ENCODE assay signal across 12 mouse cellular contexts in the genomic region with DNA sequence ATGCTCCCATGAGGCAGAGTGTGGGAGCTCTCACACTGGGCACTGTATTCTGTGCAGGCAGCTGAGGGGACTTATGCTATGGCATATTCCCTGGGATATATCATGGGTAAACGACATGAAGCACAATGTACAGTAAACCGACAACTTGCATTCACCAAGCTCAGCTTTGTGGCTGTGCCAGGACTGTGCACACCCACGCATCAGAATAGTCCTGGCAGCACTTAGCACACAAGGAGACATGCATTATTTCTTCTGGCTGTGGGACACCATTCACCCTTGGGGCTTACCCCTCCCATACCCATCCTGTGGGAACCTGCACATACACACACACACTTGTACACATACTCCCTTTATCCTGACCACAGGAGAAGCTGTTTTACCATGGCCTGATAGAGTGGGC. TPM values are rescaled to one million over a fixed set of nuclear protein-coding genes. Genes with fewer than 3 reads are reported as not detected.
DNase-seq lines count a peak whose midpoint lies in the region; ATAC-seq lines count a peak whose summit lies in the region.
"Had no signal": no experiment of that assay in that cellular context is flagged by ENCODE, and none has a peak within 500 bp of the region (broad histone marks: within the 10 kb centered on the region; RNA-seq: fewer than 3 reads in every experiment).

No protein-coding gene starts in this region.

- H3K27me3 ChIP-seq in heart, embryonic 13.5 days (replicated peaks), result no peaks in the 10 kb centered on the region
- no peaks in the 10 kb centered on the region for H3K27me3 ChIP-seq in midbrain, embryonic 10.5 days (ENCODE audit: low read depth, poor library complexity, severe bottlenecking)
- H3K27me3 ChIP-seq: CH12.LX; embryonic facial prominence, embryonic 12.5 days; liver, embryonic 15.5 days had no signal

- no peak for DNase-seq in heart, postnatal 4 days
- DNase-seq in right cerebral cortex, adult 18-20 months, result peak; percentile 53
- no peak for DNase-seq in right cerebral cortex, postnatal 14 days
- DNase-seq in midbrain, embryonic 10.5 days (ENCODE audit: low spot score), result no peak
- peak; percentile 53 for DNase-seq in telencephalon, adult 2 months (ENCODE audit: low read depth, low spot score)
- no peak for DNase-seq in ovary, postnatal 36 days (ENCODE audit: low spot score)
- no peak for DNase-seq in thymus, postnatal 10 days (ENCODE audit: low spot score in 2 of 2)
- DNase-seq: gastrocnemius, postnatal 14 days had no signal

- H3K4me1 ChIP-seq in heart, embryonic 13.5 days, result peaks cover 85% of the 10 kb centered on the region
- peaks cover 100% of the 10 kb centered on the region for H3K4me1 ChIP-seq in midbrain, embryonic 10.5 days

- no peak overlapping the region for H3K4me2 ChIP-seq in heart, embryonic 13.5 days

- H3K27ac ChIP-seq in heart, embryonic 13.5 days (replicated peaks), result no peak overlapping the region
- H3K27ac ChIP-seq in midbrain, embryonic 10.5 days (replicated peaks), result no peak overlapping the region
- H3K27ac ChIP-seq: embryonic facial prominence, embryonic 12.5 days; liver, embryonic 15.5 days had no signal

- no peak overlapping the region for H3K4me3 ChIP-seq in heart, embryonic 13.5 days
- H3K4me3 ChIP-seq in midbrain, embryonic 10.5 days, result peak overlapping the region; percentile 78; the same call in 1 of the 2 replicates
- H3K4me3 ChIP-seq: embryonic facial prominence, embryonic 12.5 days; liver, embryonic 15.5 days had no signal

- no peaks in the 10 kb centered on the region for H3K9me3 ChIP-seq in heart, embryonic 13.5 days
- H3K9me3 ChIP-seq in midbrain, embryonic 10.5 days (replicated peaks), result no peaks in the 10 kb centered on the region
- H3K9me3 ChIP-seq: embryonic facial prominence, embryonic 12.5 days; liver, embryonic 15.5 days had no signal

- no peak for ATAC-seq in heart, embryonic 13.5 days (ENCODE audit: extremely low read depth, insufficient number of reproducible peaks, low FRiP score, low TSS enrichment)

- 0 out of 2 replicates have a peak overlapping the region, but pooled peaks have one; percentile 90 for H3K9ac ChIP-seq in heart, embryonic 13.5 days
- H3K9ac ChIP-seq: embryonic facial prominence, embryonic 12.5 days; liver, embryonic 15.5 days had no signal

- WGBS in heart, embryonic 13.5 days, result 89% methylated on average over 3 of the region's 3 CpGs
- WGBS in midbrain, embryonic 10.5 days, result 87% methylated on average over 3 of the region's 3 CpGs

- peaks cover 44% of the 10 kb centered on the region for H3K36me3 ChIP-seq in heart, embryonic 13.5 days
- peaks cover 62% of the 10 kb centered on the region for H3K36me3 ChIP-seq in midbrain, embryonic 10.5 days

RNA-seq across cellular contexts. Expression of a gene that starts 20.3 kb away (rescaled TPM):
- polyA plus RNA-seq in heart, embryonic 13.5 days (2015; fragmentation: Nextera tagmentation; extraction: Ambion mirVana), result 27.7 and 30.6 TPM in 2 replicates
- 10 to 100 TPM; 51.7 to 56.7 TPM for total RNA-seq in heart, postnatal 4 days (2021)
- 45.1 and 51.0 TPM in 2 replicates for polyA plus RNA-seq in midbrain, embryonic 10.5 days (2016; fragmentation: Nextera tagmentation; extraction: Ambion mirVana)

Comparison
In these comparisons a context has a peak if more than half of its experiments do, and no peak if none do; other contexts are left out.
1. DNase-seq: peak in right cerebral cortex, adult 18-20 months (single experiment) and telencephalon, adult 2 months (single experiment); none in heart, postnatal 4 days (single experiment), right cerebral cortex, postnatal 14 days (single experiment), midbrain, embryonic 10.5 days (single experiment), ovary, postnatal 36 days (single experiment) and thymus, postnatal 10 days (0 of 2).